Mouse (Mus musculus) G1E (cell line): ENCODE results near the gene Dusp19.

Experiments
- CTCF ChIP-seq: IDR thresholded peaks from 2 replicates; pipeline ENCODE4 v1.5.1; 2012; ENCODE audit warnings: low read depth, low read length, inconsistent platforms, mixed read lengths
- GATA1 ChIP-seq: IDR thresholded peaks from 2 replicates; pipeline ENCODE4 v1.6.1; 2012; ENCODE audit warnings: borderline replicate concordance, low read length, inconsistent platforms, mixed read lengths
- GATA2 ChIP-seq: IDR thresholded peaks from 2 replicates; pipeline ENCODE4 v1.6.1; 2012; ENCODE audit warnings: low read depth, low read length, inconsistent platforms, borderline replicate concordance
- POLR2AphosphoS5 ChIP-seq: IDR thresholded peaks from 2 replicates; pipeline ENCODE4 v1.6.1; 2012; ENCODE audit warnings: low read depth, low read length, inconsistent platforms; ENCODE audit not compliant: insufficient replicate concordance
- TAL1 ChIP-seq: conservative IDR thresholded peaks from 2 replicates; pipeline ENCODE4 v1.6.1; 2012; ENCODE audit warnings: low read depth, low read length, inconsistent platforms, mixed read lengths

- TF ChIP-seq TAL1, result no peak
- no peak; the same call in 1 of the 2 replicates for TF ChIP-seq CTCF
- no peak for TF ChIP-seq GATA1
- no peak for TF ChIP-seq POLR2AphosphoS5
- no peak for TF ChIP-seq GATA2
These were observed 35.7 kb upstream of the Dusp19 start, which contains the start of gene Nckap1 for GRCm38 (mm10) chr2:80581043-80581711.
